Mouse (Mus musculus) gastrocnemius, adult 8-10 months (tissue): ENCODE results near the gene Rem1. TPM values are rescaled to one million over a fixed set of nuclear protein-coding genes. Genes with fewer than 3 reads are reported as not detected.

Experiments
- DNase-seq, 2 experiments: peaks; one replicate each; pipeline ENCODE4 v3.0.0; 2022; ENCODE audit warnings: low spot score in 2 of 2
- total RNA-seq, 4 experiments: library from RNA; stranded (reverse); gene quantifications; 2 replicates each; pipeline ENCODE4 v1.2.4; 2022

Gene Rem1
- total RNA-seq, result 1 to 10 TPM; 1.5 to 2.5 (median 1.7) TPM

- DNase-seq, result peak in 1 of 2 experiments; percentile 30
Measured at GRCm38 (mm10) chr2:152626774-152627591, at the start of gene Rem1. Gene Rem1, plus strand, starts transcription at chr2:152626951.

- DNase-seq, result no peak
Measured at GRCm38 (mm10) chr2:152580107-152580506, 46.6 kb upstream of the Rem1 start, which contains the start of gene Defb19. Gene Defb19, minus strand, starts transcription at chr2:152580312.

- DNase-seq, result no peak
Measured at GRCm38 (mm10) chr2:152580612-152581011, 46.1 kb upstream of the Rem1 start.

- no peak for DNase-seq
Measured at GRCm38 (mm10) chr2:152586926-152587560, 39.7 kb upstream of the Rem1 start.

GRCm38 (mm10) chr2:152588450-152588849, 38.3 kb upstream of the Rem1 start:
- no peak for DNase-seq

- DNase-seq, result no peak
Measured at GRCm38 (mm10) chr2:152589021-152589420, 37.7 kb upstream of the Rem1 start.

- no peak for DNase-seq
Measured at GRCm38 (mm10) chr2:152599299-152599698, 27.5 kb upstream of the Rem1 start, which contains the start of gene Defb45. Gene Defb45, minus strand, starts transcription at chr2:152599399.

- no peak for DNase-seq
Measured at GRCm38 (mm10) chr2:152600076-152600475, 26.7 kb upstream of the Rem1 start.

- DNase-seq, result no peak
Measured at GRCm38 (mm10) chr2:152601275-152601960, 25.3 kb upstream of the Rem1 start.

GRCm38 (mm10) chr2:152604057-152604456, 22.7 kb upstream of the Rem1 start, which contains the start of gene Defb36:
Gene Defb36, plus strand, starts transcription at chr2:152604327.
- no peak for DNase-seq

GRCm38 (mm10) chr2:152607746-152608145, 19.0 kb upstream of the Rem1 start:
- DNase-seq, result no peak

- DNase-seq, result no peak
Measured at GRCm38 (mm10) chr2:152608719-152609118, 18.0 kb upstream of the Rem1 start.

- no peak for DNase-seq
Measured at GRCm38 (mm10) chr2:152612193-152612592, 14.6 kb upstream of the Rem1 start.

- no peak for DNase-seq
Measured at GRCm38 (mm10) chr2:152615563-152615962, 11.2 kb upstream of the Rem1 start.

- DNase-seq, result no peak
Measured at GRCm38 (mm10) chr2:152616470-152616869, 10.3 kb upstream of the Rem1 start.

- no peak for DNase-seq
Measured at GRCm38 (mm10) chr2:152617374-152617773, 9.4 kb upstream of the Rem1 start.

GRCm38 (mm10) chr2:152620367-152621134, 6.2 kb upstream of the Rem1 start:
- DNase-seq, result peak in 1 of 2 experiments; percentile 32

- no peak for DNase-seq
Measured at GRCm38 (mm10) chr2:152622151-152622550, 4.6 kb upstream of the Rem1 start.

- DNase-seq, result no peak
Measured at GRCm38 (mm10) chr2:152622953-152623352, 3.8 kb upstream of the Rem1 start, which contains the start of gene Defb25. Gene Defb25, minus strand, starts transcription at chr2:152623053.

- DNase-seq, result no peak
Measured at GRCm38 (mm10) chr2:152624566-152624965, 2.2 kb upstream of the Rem1 start.

GRCm38 (mm10) chr2:152625256-152625655, 1.5 kb upstream of the Rem1 start:
- DNase-seq, result no peak
